Mouse (Mus musculus) cerebellum, adult 9-10 months (tissue): ENCODE results near the gene Plcl2.
A peak's percentile ranks its signal among the peaks of the same experiment; 100 is the strongest.
"Not testable (repeated sequence)": the region's sequence is repeated elsewhere in the genome, so short reads cannot be mapped to it uniquely, and the experiment has no call there.

ENCODE experiments used
- DNase-seq: peaks from one replicate; pipeline ENCODE4 v3.0.0; 2022

Gene Plcl2

DNA sequence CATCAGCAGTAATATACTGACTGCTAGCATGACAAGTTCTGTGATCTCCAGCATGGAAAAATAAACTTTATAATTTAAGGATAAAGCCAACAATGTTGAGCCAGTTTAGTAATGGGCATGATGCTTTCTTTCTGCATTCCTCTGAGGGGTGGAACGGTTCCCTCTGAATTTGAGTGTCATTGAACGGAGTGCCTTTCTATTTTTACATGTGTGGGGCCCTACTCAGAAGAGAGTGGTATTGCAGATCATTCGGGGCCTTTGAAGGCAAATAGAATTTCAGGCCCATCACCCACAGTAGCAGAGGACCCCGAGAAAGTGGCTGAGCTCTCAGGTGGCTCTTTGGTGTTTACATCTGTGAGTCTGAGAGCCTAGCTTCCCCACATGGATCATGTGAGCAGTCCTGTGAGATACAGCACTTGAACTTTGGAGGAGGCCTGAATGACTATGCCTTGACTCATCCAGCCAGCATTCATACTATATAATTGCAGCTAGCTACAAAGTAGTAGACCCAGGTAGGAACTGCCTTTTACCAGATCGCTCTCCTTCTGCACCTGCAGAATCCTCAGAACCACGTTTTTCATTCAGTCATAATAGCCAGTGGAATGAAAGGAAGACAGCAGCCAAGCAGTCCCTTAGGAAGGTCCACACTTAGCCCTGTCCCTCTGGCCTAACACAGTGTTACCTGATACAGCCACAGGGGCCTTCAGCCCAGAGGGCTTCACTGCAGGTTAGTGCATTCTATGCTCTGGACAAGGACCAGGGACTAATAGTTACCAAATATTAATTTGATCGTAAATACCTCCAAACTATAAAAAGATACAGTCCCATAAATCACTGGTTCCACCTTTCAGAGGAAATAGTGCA is 125.0 kb downstream of the Plcl2 start:
- DNase-seq: no peak

DNA sequence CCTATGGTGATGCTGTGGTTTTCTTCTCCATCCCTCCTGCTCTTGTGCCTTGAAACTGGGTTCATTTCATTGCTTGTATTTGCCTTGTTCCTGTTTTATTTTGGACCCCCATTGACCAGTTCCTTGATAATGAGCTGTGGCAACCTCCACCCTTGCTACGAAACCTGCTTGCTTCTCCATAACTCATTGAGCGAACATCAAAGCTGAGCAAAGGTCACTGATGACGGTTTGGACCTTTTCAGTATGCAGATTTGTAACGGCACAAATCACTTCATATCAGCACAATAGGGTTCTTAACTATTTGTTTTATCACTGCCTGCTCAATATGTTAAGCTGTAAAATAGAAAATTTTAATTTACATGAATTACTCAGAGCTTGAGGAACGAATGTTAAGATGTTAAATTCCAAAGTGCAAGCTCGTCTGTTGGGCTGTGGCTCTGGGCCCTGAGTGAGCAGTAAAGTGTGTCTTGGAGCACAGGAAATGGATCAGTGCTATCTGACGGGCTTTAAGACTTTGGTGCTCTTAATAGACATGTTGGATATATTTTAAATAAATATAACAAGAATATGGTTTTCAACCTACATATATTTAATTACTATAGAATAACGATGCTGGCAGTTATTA is 126.9 kb downstream of the Plcl2 start:
- no peak for DNase-seq

DNA sequence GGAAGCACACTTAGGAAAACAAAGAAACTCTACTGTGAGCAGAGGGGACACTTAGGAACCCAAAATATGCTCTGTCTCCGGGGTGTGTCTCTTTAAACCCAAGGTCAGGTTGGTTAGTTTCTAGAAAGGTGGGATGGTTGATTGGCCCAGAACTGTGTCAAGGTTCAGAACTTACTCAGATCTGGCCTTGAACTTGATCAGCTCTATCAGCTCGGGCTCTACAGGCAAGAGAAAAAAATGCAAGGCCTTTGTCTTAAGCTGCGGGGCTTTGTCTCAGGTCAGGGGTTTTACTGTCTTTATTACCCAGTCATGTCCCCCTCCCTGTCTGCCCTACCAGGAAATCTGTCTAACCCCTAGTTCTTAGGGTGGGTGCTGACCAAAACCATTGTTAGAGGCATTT is 129.6 kb downstream of the Plcl2 start:
- no peak for DNase-seq

DNA sequence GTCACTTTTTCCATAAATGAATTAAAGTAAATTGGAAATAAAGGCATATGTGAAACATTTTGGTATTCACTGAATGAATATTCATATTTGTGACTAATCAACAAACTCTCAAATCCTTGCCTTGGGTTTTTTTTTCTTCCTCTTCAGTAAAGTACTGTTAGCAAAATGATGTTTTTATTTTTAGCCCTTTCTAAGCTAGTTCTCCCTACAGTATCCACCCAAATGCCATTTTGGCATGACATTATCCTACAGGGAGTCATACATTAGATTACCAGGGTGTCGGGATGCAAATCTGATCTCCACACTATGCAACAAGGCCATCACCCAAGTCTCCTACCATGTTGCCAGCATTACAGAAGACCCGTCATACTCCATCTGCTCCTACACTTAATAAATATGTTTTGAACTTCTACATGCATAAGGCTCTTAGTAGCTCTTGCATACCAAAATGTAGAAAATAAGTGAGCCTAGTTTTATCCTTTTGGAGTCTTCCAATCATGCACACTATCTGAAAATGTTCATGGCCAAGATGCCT is 131.9 kb downstream of the Plcl2 start:
- no peak for DNase-seq

GRCm38 (mm10) chr17:50641879-50642278 is 132.7 kb downstream of the Plcl2 start:
- no peak for DNase-seq

- no peak for DNase-seq
Measured at GRCm38 (mm10) chr17:50643356-50643755, 134.2 kb downstream of the Plcl2 start.

DNA sequence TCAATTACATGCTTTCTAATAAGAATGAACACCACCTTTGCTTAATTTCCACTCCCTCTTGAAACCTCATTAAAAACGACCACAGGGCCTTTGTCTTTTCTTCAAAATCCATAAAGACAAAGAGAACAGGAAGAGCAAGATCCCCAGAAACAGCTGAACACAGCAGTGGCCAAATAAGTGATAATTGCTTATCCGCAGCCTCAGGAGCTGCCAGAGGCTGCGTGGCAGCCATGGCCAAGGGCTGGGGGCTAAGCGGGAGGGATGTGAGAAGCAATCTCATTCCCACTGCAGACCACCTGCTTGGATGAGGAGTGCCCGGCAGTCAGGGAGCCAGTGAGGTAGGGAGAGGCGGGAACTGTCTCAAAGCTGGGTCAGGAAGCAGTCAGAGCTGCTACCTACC is 134.8 kb downstream of the Plcl2 start:
- DNase-seq: no peak

DNA sequence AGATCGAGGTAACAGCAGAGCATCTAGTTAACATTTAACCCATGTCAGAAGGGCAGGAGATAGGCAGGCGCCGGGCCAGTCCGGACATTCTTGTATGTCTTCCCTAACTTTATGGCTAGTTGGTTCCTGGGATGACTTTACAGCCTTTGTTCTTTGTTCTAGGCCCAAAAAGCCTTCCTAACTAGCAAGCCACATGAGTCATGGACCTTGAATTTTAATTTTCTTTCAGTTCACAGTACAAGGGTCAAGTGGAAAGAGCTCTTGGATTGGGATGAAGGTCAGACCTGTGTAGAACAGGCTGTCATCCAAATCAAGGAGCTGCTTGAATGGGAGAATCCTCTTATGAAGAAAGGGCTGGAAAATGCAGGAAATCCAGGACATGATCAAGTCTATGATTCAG is 138.9 kb downstream of the Plcl2 start:
- DNase-seq: not testable (repeated sequence)

DNA sequence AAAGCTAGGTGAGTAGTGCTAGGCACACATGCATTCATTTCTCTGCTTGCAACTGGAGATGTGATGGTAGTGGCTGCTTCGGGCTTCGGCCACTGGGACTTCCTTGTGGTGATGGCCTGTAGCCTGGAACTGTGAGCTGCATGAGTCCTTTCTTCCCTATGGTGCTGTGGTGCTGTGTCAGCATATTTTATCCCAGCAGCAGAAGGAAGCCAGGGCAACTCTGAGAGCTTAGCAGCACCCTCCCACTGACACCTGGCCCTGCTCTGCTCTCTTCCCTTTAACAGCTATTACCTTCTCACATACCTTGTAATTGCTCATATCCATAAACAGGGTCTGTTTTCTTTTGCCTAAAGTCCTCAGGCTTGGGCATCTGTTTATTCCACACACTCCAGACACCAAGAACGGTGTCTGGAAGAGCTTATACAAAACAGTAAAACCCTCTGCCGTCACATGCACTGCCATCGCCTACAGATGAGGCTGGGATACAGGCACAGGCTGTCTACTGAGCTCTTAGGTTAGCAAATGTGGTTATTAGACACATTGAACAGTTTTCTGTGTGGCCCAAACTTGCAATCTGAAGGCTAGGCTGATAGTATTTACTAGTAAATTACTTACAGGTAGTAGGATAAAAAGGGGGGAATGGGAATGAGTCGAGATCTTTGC is 139.7 kb downstream of the Plcl2 start:
- no peak for DNase-seq

DNA sequence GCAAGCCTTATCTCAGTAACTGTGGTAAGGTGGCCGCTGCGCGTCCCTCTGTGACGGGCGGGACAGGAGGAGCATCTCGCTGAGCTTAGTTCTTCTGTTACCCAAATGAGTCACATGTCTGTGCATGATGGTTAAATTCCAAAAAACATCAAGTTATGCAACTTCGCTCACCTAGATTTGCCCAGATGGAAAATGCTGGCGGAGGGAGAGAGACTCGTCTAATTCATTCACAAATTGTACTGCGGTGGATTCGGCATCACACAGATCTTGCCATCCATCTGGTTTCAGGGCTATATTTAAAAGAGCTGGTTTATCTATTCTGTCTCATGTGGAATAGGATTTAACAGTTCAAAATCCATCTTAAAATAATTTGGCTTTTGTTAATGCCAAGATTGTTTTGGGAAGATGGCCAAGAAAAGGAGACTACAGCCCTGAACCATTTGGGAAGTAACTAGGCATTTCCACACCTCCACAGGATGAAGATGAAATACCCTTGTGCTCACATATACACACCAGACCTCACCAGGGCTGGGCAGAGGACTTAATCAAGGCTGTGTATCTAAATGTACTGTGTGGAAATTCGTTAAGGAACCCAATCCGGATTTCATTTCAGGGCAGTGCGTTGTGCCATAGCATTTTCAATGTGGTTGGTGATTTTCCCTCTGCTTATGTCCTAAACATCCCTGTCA is 141.5 kb downstream of the Plcl2 start:
- peak; percentile 91 for DNase-seq

- DNase-seq: no peak
Measured at GRCm38 (mm10) chr17:50654741-50655415, 145.7 kb downstream of the Plcl2 start.

- DNase-seq: no peak
Measured at GRCm38 (mm10) chr17:50655416-50655776, 146.2 kb downstream of the Plcl2 start.

DNA sequence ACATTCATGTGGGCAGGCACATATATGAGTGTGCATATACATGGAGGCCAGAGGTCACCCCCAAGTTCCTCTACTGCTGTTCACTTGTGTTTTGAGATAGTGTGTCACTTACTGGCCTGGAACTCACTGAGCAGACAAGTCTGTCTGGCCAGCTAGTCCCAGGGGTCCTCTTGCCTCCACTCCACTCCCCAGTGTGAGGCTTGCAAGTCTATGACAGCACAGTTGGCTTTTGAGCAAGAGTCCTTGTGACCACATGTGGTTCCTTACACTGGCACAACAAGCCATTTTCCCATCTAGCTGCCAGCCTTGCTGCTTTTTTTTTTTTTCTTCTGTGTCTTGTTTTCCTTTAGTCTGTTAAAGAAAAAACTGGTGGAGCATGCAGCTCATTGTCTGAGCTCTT is 148.1 kb downstream of the Plcl2 start:
- no peak for DNase-seq

- no peak for DNase-seq
Measured at GRCm38 (mm10) chr17:50658901-50659300, 149.7 kb downstream of the Plcl2 start.

DNA sequence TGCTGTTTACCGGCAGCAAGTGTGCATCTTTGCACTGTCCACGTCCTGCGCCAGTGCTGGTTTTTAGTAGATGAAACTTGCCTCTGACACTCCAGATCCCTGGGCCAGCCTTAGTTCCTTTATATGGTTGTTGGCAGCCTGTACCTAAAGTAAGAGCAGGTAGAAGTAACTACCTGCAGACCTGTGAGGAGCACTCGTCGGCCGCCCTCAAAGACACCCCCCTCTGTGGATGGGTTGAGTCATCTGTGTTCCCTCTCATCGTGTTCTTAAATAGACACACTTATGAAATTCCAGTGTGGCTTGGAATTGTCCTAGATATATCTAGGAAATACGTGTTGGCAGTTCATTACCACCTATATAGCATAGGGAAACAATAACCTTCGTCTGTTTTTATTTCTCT is 158.4 kb downstream of the Plcl2 start:
- DNase-seq: no peak

- DNase-seq: no peak
Measured at GRCm38 (mm10) chr17:50668681-50669208, 159.5 kb downstream of the Plcl2 start.

GRCm38 (mm10) chr17:50671416-50671815 is 162.2 kb downstream of the Plcl2 start:
- no peak for DNase-seq

- no peak for DNase-seq
Measured at GRCm38 (mm10) chr17:50674580-50674979, 165.4 kb downstream of the Plcl2 start.

GRCm38 (mm10) chr17:50675231-50675630 is 166.0 kb downstream of the Plcl2 start:
- no peak for DNase-seq

GRCm38 (mm10) chr17:50677334-50677733 is 168.1 kb downstream of the Plcl2 start:
- DNase-seq: no peak

DNA sequence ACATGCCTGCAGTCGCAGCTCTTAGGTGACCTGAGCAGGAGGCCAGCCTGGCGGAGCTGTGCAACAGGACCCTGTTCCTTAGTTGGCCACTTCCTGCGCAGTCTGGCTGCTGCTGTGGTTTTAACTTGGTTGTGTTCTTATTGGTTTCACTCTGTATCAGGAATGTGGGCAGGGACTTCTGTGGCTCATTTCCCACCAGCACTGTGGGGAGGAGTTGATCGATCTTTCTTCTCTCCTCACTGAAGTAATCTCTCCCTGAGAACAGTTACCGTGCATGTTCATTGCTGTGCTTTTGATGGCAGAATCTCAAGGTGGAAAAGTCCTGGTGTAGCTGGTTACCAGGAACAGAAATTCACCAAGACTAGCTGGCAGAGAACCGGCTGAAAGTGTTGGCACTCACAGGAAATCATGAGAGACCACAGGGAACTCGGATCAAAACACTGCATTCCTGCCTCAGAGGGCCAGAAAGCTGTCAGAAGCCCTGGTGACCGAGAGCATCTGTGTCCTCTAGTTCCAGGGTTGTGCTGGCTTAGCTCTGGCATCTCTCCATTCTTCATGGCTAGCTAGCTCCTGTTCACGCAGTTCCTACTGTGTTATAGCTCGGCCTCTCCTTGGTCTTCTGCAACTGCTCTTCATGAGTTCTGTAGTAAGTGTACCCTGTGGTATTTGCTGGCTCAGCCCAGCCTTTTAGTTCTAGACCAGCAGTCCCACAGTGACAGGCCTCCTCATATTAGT is 168.9 kb downstream of the Plcl2 start:
- DNase-seq: peak; percentile 87

GRCm38 (mm10) chr17:50678748-50679147 is 169.5 kb downstream of the Plcl2 start:
- DNase-seq: no peak
